11 mouse cellular contexts compared by ENCODE assay signal in genomic region chr2:36216546-36216945, GRCm38 (mm10). TPM values are rescaled to one million over a fixed set of nuclear protein-coding genes. Genes with fewer than 3 reads are reported as not detected.
A peak's percentile ranks its signal among the peaks of the same experiment; 100 is the strongest.
DNase-seq lines count a peak whose midpoint lies in the region; ATAC-seq and TF ChIP-seq lines count a peak whose summit lies in the region.
"Had no signal": no experiment of that assay in that cellular context is flagged by ENCODE, and none has a peak within 500 bp of the region (broad histone marks: within the 10 kb centered on the region; RNA-seq: fewer than 3 reads in every experiment).

No protein-coding gene starts in this region.

- no peak overlapping the region for H3K9ac ChIP-seq in kidney, embryonic 14.5 days (ENCODE audit: low read depth, low read length)
- peak overlapping the region; percentile 29; the same call in 1 of the 2 replicates for H3K9ac ChIP-seq in lung, embryonic 16.5 days (ENCODE audit: low read length)
- no peak overlapping the region for H3K9ac ChIP-seq in forebrain, embryonic 15.5 days (replicated peaks)
- H3K9ac ChIP-seq: stomach, embryonic 15.5 days had no signal

- ATAC-seq in G1E (ENCODE audit: extremely low read depth, insufficient number of reproducible peaks, low FRiP score, poor library complexity, severe bottlenecking), result peak; percentile 55; the same call in 1 of the 2 replicates
- ATAC-seq in kidney, embryonic 14.5 days (ENCODE audit: low FRiP score, low TSS enrichment), result no peak
- ATAC-seq in lung, embryonic 16.5 days (ENCODE audit: low read depth), result peak; percentile 39
- ATAC-seq in forebrain, embryonic 15.5 days (replicated peaks), result no peak
- ATAC-seq: activated CD4-positive, CD25-positive, alpha-beta regulatory T cell, adult 4 months had no signal

- H3K4me2 ChIP-seq in kidney, embryonic 14.5 days (replicated peaks; ENCODE audit: low read depth, low read length), result no peak overlapping the region
- peak overlapping the region; percentile 9; the same call in 1 of the 2 replicates for H3K4me2 ChIP-seq in lung, embryonic 16.5 days (ENCODE audit: low read depth, low read length)
- no peak overlapping the region for H3K4me2 ChIP-seq in forebrain, embryonic 15.5 days (replicated peaks)
- H3K4me2 ChIP-seq: stomach, embryonic 15.5 days had no signal

- peak; percentile 24 for DNase-seq in adrenal gland, adult 2 months
- no peak for DNase-seq in adrenal gland, postnatal 14 days
- DNase-seq in G1E (ENCODE audit: low spot score), result no peak
- no peak for DNase-seq in embryo, embryonic 11 days
- no peak for DNase-seq in right cerebral cortex, postnatal 4 days
- DNase-seq: cerebellum, postnatal 10 days had no signal

- TF ChIP-seq CTCF in G1E (IDR thresholded peaks at IDR 0.05; ENCODE audit: low read depth, low read length), result no peak

- no peak overlapping the region for H3K4me3 ChIP-seq in G1E (ENCODE audit: low read depth, low read length)
- H3K4me3 ChIP-seq in kidney, embryonic 14.5 days (ENCODE audit: low read length), result no peak overlapping the region
- no peak overlapping the region for H3K4me3 ChIP-seq in lung, embryonic 16.5 days (ENCODE audit: low read length)
- no peak overlapping the region for H3K4me3 ChIP-seq in forebrain, embryonic 15.5 days
- H3K4me3 ChIP-seq: stomach, embryonic 15.5 days had no signal

- H3K27ac ChIP-seq in kidney, embryonic 14.5 days (ENCODE audit: low read depth, low read length), result peak overlapping the region; percentile 71
- peak overlapping the region; percentile 95 for H3K27ac ChIP-seq in lung, embryonic 16.5 days (ENCODE audit: low read length)
- H3K27ac ChIP-seq in forebrain, embryonic 15.5 days (replicated peaks), result no peak overlapping the region

- H3K9me3 ChIP-seq in G1E (replicated peaks), result no peaks in the 10 kb centered on the region
- no peaks in the 10 kb centered on the region for H3K9me3 ChIP-seq in kidney, embryonic 14.5 days (ENCODE audit: control insufficient read depth, low read length)
- no peaks in the 10 kb centered on the region for H3K9me3 ChIP-seq in lung, embryonic 16.5 days (ENCODE audit: control insufficient read depth, low read length)
- H3K9me3 ChIP-seq in forebrain, embryonic 15.5 days, result no peaks in the 10 kb centered on the region
- H3K9me3 ChIP-seq: stomach, embryonic 15.5 days had no signal

- peaks cover 39% of the 10 kb centered on the region for H3K4me1 ChIP-seq in G1E (ENCODE audit: insufficient read depth, low read depth, low read length)
- peaks cover 23% of the 10 kb centered on the region for H3K4me1 ChIP-seq in kidney, embryonic 14.5 days (ENCODE audit: control insufficient read depth, insufficient read depth, low read length)
- peaks cover 46% of the 10 kb centered on the region for H3K4me1 ChIP-seq in lung, embryonic 16.5 days (replicated peaks; ENCODE audit: control insufficient read depth, insufficient read depth, low read length)
- H3K4me1 ChIP-seq in forebrain, embryonic 15.5 days, result peaks cover 12% of the 10 kb centered on the region

- peaks cover 21% of the 10 kb centered on the region for H3K27me3 ChIP-seq in G1E (ENCODE audit: insufficient read depth, low read length)
- peaks cover 3% of the 10 kb centered on the region; the same call in 1 of the 2 replicates for H3K27me3 ChIP-seq in kidney, embryonic 14.5 days (ENCODE audit: control insufficient read depth, insufficient read depth, low read length)
- peaks cover under 1% of the 10 kb centered on the region; the same call in 1 of the 2 replicates for H3K27me3 ChIP-seq in lung, embryonic 16.5 days (ENCODE audit: control insufficient read depth, insufficient read depth, low read depth, low read length)
- H3K27me3 ChIP-seq in forebrain, embryonic 15.5 days, result peaks cover 10% of the 10 kb centered on the region

- H3K36me3 ChIP-seq in G1E (replicated peaks), result no peaks in the 10 kb centered on the region
- no peaks in the 10 kb centered on the region for H3K36me3 ChIP-seq in kidney, embryonic 14.5 days (ENCODE audit: control insufficient read depth, insufficient read depth, low read length)
- no peaks in the 10 kb centered on the region for H3K36me3 ChIP-seq in lung, embryonic 16.5 days (ENCODE audit: control insufficient read depth, insufficient read depth, low read length)
- no peaks in the 10 kb centered on the region for H3K36me3 ChIP-seq in forebrain, embryonic 15.5 days
- H3K36me3 ChIP-seq: stomach, embryonic 15.5 days had no signal

RNA-seq across cellular contexts. Expression of gene Ptgs1, which starts 13.7 kb away (rescaled TPM):
- 10 to 100 TPM; 15.0 to 15.6 TPM for total RNA-seq in adrenal gland, adult 2 months (2021)
- 17.9 and 26.2 TPM in 2 replicates for polyA plus RNA-seq in adrenal gland, adult 2 months (2012; rRNA removed)
- total RNA-seq in adrenal gland, postnatal 14 days (2021), result 13.6 and 14.9 TPM in 2 replicates
- total RNA-seq in G1E (2014; fragmentation: Nextera tagmentation) (not detected in 2 replicates), G1E (2017) (0.66 and 0.70 TPM in 2 replicates)
- polyA plus RNA-seq in G1E (2012), result 0.13 TPM in 1 of 2 replicates, not detected in the other
- polyA plus RNA-seq in kidney, embryonic 14.5 days (2014; fragmentation: Nextera tagmentation; extraction: Ambion mirVana), result 16.4 and 24.6 TPM in 2 replicates
- polyA plus RNA-seq in lung, embryonic 16.5 days (2015; fragmentation: Nextera tagmentation; extraction: Ambion mirVana), result 76.1 and 83.5 TPM in 2 replicates
- 2.7 and 3.4 TPM in 2 replicates for polyA plus RNA-seq in forebrain, embryonic 15.5 days (2015; fragmentation: Nextera tagmentation; extraction: Ambion mirVana)

Comparison
In these comparisons a context has a peak if more than half of its experiments do, and no peak if none do; other contexts are left out.
1. ATAC-seq: peak in G1E (single experiment) and lung, embryonic 16.5 days (single experiment); none in kidney, embryonic 14.5 days (single experiment) and forebrain, embryonic 15.5 days (single experiment).